Mouse (Mus musculus) forebrain, embryonic 16.5 days (tissue): ENCODE results near the gene Rgp1. TPM values are rescaled to one million over a fixed set of nuclear protein-coding genes. Genes with fewer than 3 reads are reported as not detected.

Experiments
- microRNA-seq: library from miRNA; unstranded; fragments of <30 nt; microRNA quantifications from one replicate; pipeline ENCODE4, GENCODE M21; 2017
- polyA plus RNA-seq: library from polyadenylated mRNA; unstranded; fragments of >200 nt; fragmentation: Nextera tagmentation; extraction: Ambion mirVana; gene quantifications from 2 replicates; pipeline ENCODE4 v1.2.1, GENCODE M21; 2015

Gene Rgp1
- polyA plus RNA-seq, 1 experiment from 2014 or later: 30.5 TPM

Small RNA genes lying within 50 kb of the gene (microRNA-seq; reads per million reads assigned to microRNA genes)
- gene Gm25262: not detected

Other genes starting within 250 kb of the Rgp1 start
- 64.6 and 74.8 TPM in 2 replicates for gene Rusc2, start 196.7 kb upstream of the Rgp1 start, polyA plus RNA-seq
- 0.47 and 0.68 TPM in 2 replicates for gene Fam166b, start 149.6 kb upstream of the Rgp1 start, polyA plus RNA-seq
- gene Tesk1, start 136.8 kb upstream of the Rgp1 start, polyA plus RNA-seq: 7.5 and 8.6 TPM in 2 replicates
- gene Cd72, start 124.1 kb upstream of the Rgp1 start, polyA plus RNA-seq: 3.6 and 6.5 TPM in 2 replicates
- not detected in 2 replicates for gene Sit1, start 95.0 kb upstream of the Rgp1 start, polyA plus RNA-seq
- 62.0 and 63.1 TPM in 2 replicates for gene Ccdc107, start 85.8 kb upstream of the Rgp1 start, polyA plus RNA-seq
- 17.4 and 18.8 TPM in 2 replicates for gene Arhgef39, start 79.0 kb upstream of the Rgp1 start, polyA plus RNA-seq
- 0.16 and 0.20 TPM in 2 replicates for gene Car9, start 71.7 kb upstream of the Rgp1 start, polyA plus RNA-seq
- gene Tpm2, start 55.0 kb upstream of the Rgp1 start, polyA plus RNA-seq: 10.5 and 13.2 TPM in 2 replicates
- gene Creb3, start 16.4 kb upstream of the Rgp1 start, polyA plus RNA-seq: 83.5 and 91.1 TPM in 2 replicates
- 49.5 and 54.6 TPM in 2 replicates for gene Tln1, start 16.0 kb upstream of the Rgp1 start, polyA plus RNA-seq
- 62.3 and 64.6 TPM in 2 replicates for gene Gba2, start 158 bp downstream of the Rgp1 start, polyA plus RNA-seq
- gene Msmp, start 5.8 kb downstream of the Rgp1 start, polyA plus RNA-seq: 1.5 and 1.7 TPM in 2 replicates
- 13.3 and 15.0 TPM in 2 replicates for gene Npr2, start 53.2 kb downstream of the Rgp1 start, polyA plus RNA-seq
- 5.2 and 5.8 TPM in 2 replicates for gene Spag8, start 74.9 kb downstream of the Rgp1 start, polyA plus RNA-seq
- gene Hint2, start 77.8 kb downstream of the Rgp1 start, polyA plus RNA-seq: 61.1 and 66.3 TPM in 2 replicates
- gene Tmem8b, start 90.3 kb downstream of the Rgp1 start, polyA plus RNA-seq: 14.6 and 15.5 TPM in 2 replicates
- gene Fam221b, start 90.4 kb downstream of the Rgp1 start, polyA plus RNA-seq: 1.3 and 1.5 TPM in 2 replicates
- gene Olfr70, start 122.1 kb downstream of the Rgp1 start, polyA plus RNA-seq: not detected in 2 replicates
- gene Olfr71, start 131.5 kb downstream of the Rgp1 start, polyA plus RNA-seq: 0.09 TPM in 1 of 2 replicates, not detected in the other
- gene Hrct1, start 148.5 kb downstream of the Rgp1 start, polyA plus RNA-seq: 0.34 and 0.47 TPM in 2 replicates
- gene Spaar, start 151.3 kb downstream of the Rgp1 start, polyA plus RNA-seq: 0.10 and 0.16 TPM in 2 replicates
- gene Olfr159, start 192.3 kb downstream of the Rgp1 start, polyA plus RNA-seq: not detected in 2 replicates
- gene Olfr156, start 245.2 kb downstream of the Rgp1 start, polyA plus RNA-seq: not detected in 2 replicates